Mouse (Mus musculus): ENCODE measurements around the gene Dab2ip.

The Dab2ip gene

GRCm38 (mm10) chr2:35557911-35558825 lies at the start of gene Dab2ip:
Gene Dab2ip, plus strand, starts transcription at chr2:35558266.
- in situ Hi-C loops (cut with MseI, MboI) = loop anchor here in 1 of 2 experiments (10.0 kb wide), 1 partner anchor 367 kb away; no protein-coding TSS in a partner anchor

GRCm38 (mm10) chr2:35508597-35509342 lies 49.3 kb upstream of the Dab2ip start:
- in situ Hi-C loops (cut with MseI, MboI) = no loop called here

- in situ Hi-C loops (cut with MseI, MboI) = no loop called here
Measured at GRCm38 (mm10) chr2:35509343-35509667, 48.8 kb upstream of the Dab2ip start.

GRCm38 (mm10) chr2:35509888-35510287 lies 48.2 kb upstream of the Dab2ip start:
- in situ Hi-C loops (cut with MseI, MboI) = no loop called here

- in situ Hi-C loops (cut with MseI, MboI) = no loop called here
Measured at GRCm38 (mm10) chr2:35510920-35511319, 47.1 kb upstream of the Dab2ip start.

- in situ Hi-C loops (cut with MseI, MboI) = no loop called here
Measured at GRCm38 (mm10) chr2:35512226-35512625, 45.8 kb upstream of the Dab2ip start.

GRCm38 (mm10) chr2:35514051-35514892 lies 43.8 kb upstream of the Dab2ip start:
- in situ Hi-C loops (cut with MseI, MboI) = no loop called here

- in situ Hi-C loops (cut with MseI, MboI) = no loop called here
Measured at GRCm38 (mm10) chr2:35526612-35527242, 31.3 kb upstream of the Dab2ip start.

- in situ Hi-C loops (cut with MseI, MboI) = no loop called here
Measured at GRCm38 (mm10) chr2:35529086-35529485, 29.0 kb upstream of the Dab2ip start.

- in situ Hi-C loops (cut with MseI, MboI) = no loop called here
Measured at GRCm38 (mm10) chr2:35529856-35530255, 28.2 kb upstream of the Dab2ip start.

- in situ Hi-C loops (cut with MseI, MboI) = no loop called here
Measured at GRCm38 (mm10) chr2:35530732-35531131, 27.3 kb upstream of the Dab2ip start.

- in situ Hi-C loops (cut with MseI, MboI) = no loop called here
Measured at GRCm38 (mm10) chr2:35533646-35534045, 24.4 kb upstream of the Dab2ip start.

- in situ Hi-C loops (cut with MseI, MboI) = no loop called here
Measured at GRCm38 (mm10) chr2:35539276-35539972, 18.6 kb upstream of the Dab2ip start.

- in situ Hi-C loops (cut with MseI, MboI) = loop anchor here (10.0 kb wide), 3 partner anchors 84 to 364 kb away; no protein-coding TSS in a partner anchor
Measured at GRCm38 (mm10) chr2:35540798-35541197, 17.3 kb upstream of the Dab2ip start.

- in situ Hi-C loops (cut with MseI, MboI) = loop anchor here (5.0 to 10.0 kb wide), 4 partner anchors 80 to 360 kb away; no protein-coding TSS in a partner anchor
Measured at GRCm38 (mm10) chr2:35544717-35545116, 13.3 kb upstream of the Dab2ip start.

GRCm38 (mm10) chr2:35545125-35545590 lies 12.9 kb upstream of the Dab2ip start:
- in situ Hi-C loops (cut with MseI, MboI) = loop anchor here (5.0 to 10.0 kb wide), 4 partner anchors 80 to 360 kb away; no protein-coding TSS in a partner anchor

- in situ Hi-C loops (cut with MseI, MboI) = loop anchor here (5.0 to 10.0 kb wide), 4 partner anchors 78 to 358 kb away; no protein-coding TSS in a partner anchor
Measured at GRCm38 (mm10) chr2:35546462-35546861, 11.6 kb upstream of the Dab2ip start.

- in situ Hi-C loops (cut with MseI, MboI) = loop anchor here (5.0 to 10.0 kb wide), 4 partner anchors 76 to 356 kb away; no protein-coding TSS in a partner anchor
Measured at GRCm38 (mm10) chr2:35549191-35549590, 8.9 kb upstream of the Dab2ip start.

- in situ Hi-C loops (cut with MseI, MboI) = loop anchor here in 1 of 2 experiments (5.0 to 10.0 kb wide), 2 partner anchors 92 to 375 kb away; no protein-coding TSS in a partner anchor
Measured at GRCm38 (mm10) chr2:35550097-35550496, 8.0 kb upstream of the Dab2ip start.
